Mouse (Mus musculus): ENCODE measurements around the gene Yars.

Gene Yars

DNA sequence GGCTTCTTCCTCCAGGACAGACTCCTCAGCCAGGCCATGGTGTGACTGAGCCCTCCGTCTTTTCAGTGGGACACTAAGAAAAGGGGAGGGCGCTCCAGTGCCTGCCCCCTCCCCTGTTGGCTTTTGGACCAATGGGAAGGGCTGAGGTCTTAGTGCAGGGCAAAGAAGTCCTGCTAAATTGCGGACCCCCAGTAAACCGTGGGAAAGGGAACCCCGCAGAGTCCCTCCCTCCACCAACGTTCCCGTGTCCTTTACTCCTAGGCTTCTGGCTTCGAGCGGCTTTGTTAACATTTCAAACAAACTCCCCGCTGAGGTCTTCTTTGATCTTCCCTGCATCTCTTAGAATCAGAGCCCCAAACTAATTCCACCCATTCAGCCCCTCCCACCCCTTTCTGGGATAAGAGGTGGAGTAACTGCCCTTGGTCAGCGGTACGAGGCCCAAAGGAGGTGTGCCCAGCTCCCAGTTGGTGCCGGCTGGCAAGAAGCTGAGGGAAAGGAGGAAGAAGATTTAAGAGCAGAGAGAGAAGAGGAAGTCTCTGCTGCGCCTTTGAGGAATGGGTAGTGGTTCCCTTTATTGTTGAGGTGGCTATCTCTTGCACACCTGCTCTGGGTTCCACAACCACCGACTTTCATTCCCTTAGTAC lies 62.0 kb downstream of the Yars start:
- no peak for DNase-seq (ENCODE audit: low read depth, low spot score)

DNA sequence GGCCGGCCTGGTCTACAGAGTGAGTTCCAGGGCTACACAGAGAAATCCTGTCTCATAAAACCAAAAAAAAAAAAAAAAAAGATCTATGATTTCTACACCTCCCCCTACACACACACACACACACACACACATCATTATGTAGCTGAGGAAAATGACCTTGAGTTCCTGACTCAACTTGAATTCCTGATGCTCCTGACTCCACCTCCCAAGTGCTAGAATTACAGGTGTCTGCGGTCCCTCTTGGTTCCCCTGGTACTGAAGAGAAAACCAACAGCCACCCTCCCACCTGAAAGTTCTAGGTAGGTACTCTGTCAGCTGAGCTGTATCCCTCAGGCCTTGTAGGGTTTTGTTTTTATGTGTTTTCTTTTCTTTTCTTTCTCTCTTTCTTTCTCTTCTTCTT lies 62.9 kb downstream of the Yars start:
- no peak for DNase-seq (ENCODE audit: low read depth, low spot score)

DNA sequence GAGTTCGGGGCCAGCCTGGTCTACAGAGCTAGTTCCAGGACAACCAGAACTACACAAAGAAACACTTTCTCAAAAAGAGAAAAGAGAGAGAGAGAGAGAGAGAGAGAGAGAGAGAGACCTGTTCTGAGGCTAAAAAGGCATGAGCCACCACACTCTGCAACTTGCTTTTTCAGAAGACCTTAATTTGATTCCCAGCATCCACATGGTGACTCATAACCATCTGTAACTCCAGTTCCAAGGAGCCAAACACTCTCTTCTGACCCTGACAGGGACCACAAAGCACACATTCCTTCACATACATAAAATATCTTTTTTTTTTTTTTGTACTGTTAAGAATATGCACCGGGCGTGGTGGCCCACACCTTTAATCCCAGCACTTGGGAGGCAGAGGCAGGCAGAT lies 65.0 kb downstream of the Yars start:
- no peak for DNase-seq (ENCODE audit: low read depth, low spot score)

DNA sequence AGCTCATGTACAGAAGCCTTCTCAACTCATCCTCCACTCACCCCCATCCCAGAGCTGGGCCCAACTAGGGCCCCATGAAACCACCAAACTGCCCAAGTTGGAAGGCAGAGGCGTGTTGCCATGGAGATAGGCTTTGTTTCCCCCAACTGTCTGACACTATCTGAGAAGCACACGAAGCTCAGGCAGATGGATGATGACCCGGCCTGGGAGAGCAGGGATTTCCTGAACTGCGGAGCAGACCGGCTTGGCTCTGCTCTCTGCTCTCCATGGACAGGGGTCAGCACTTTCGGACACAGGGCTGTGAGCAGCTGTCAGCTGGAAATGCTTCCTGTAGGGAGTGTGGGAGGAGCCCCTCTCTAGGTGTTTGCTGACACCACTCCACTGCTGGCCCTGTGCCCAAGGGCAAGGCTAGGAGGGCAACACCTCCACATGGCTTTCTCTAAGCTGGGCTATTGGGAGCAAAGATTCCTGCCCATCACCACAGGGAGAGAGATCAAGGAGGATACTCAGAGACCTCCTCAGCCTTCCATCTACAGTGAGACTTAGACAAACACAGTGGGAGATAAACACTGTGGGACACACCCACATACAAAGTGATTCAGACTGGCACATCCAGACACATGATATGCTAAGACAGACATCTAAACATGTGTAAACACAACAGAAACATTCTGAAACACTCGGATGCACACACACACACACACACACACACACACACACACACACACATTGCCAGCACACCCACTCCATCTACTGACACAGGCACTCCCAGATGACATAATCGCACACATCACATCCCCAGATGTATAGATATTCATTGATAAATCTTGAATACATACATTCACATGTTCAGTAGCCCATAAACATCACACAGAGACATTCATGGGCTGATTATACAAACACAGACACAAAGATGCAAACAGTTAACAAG lies 67.2 kb downstream of the Yars start:
- DNase-seq (ENCODE audit: low read depth, low spot score) = no peak

DNA sequence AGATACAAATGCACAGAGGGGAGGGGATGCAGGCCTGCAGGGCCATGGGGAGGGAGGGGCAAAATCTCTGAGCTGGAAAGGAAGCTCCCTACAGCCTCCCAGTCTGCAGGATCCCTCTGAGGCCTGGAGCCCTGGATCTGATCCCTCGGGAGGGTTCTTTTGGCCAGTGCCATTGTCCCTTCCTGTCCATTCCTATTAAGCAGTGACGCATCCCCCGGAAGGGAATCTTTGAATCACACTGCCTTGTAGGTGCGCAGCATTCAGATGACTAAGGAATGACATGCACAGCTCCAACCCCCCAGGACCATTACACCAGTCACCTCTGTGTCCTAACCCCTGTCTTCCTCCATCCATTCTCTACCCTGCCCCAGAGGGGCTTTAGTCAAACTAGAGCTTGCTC lies 69.5 kb downstream of the Yars start:
- DNase-seq (ENCODE audit: low read depth, low spot score) = no peak

DNA sequence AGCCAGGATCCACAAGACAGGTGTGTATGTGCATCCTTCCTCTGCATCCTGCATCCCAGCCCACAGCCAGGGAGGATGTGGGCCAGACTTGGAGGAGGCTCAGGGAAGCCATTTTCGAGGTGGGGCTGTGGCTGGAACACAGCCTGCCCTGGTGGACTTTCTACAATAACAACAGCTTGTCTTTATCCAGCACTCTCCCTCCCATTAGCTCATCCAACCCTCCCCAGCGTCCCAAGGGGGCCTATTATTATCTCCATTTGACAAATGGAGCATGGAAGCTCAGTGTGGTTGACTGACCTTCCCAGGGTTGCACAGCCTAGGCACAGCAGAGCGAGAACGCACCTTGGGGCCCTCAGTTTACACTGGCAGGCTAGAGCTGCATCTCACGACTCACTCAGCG lies 71.1 kb downstream of the Yars start:
- no peak for DNase-seq (ENCODE audit: low read depth, low spot score)

DNA sequence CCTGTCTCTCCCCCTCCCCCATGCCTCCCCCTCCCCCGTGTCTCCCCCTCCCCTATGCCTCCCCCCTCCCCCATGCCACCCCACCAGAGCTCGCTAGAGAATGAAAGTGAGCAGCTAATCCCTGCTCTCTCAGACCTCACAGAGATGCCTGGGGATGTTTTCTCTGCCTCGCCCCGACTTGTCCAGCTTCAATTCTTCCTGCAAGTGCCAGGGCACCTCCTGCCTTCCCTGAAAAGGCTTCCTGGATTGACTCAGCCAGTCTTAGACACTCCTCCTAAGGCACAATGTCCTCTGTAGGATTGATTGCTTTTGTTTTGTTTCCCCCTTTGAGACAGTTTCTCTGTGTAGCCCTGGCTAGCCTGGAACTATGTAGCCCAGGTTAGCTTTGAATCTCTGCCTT lies 71.6 kb downstream of the Yars start, which contains the start of gene C77080:
C77080 (minus strand) TSS at position 209 of the 400 bp plus-strand sequence.
- DNase-seq (ENCODE audit: low read depth, low spot score) = no peak

DNA sequence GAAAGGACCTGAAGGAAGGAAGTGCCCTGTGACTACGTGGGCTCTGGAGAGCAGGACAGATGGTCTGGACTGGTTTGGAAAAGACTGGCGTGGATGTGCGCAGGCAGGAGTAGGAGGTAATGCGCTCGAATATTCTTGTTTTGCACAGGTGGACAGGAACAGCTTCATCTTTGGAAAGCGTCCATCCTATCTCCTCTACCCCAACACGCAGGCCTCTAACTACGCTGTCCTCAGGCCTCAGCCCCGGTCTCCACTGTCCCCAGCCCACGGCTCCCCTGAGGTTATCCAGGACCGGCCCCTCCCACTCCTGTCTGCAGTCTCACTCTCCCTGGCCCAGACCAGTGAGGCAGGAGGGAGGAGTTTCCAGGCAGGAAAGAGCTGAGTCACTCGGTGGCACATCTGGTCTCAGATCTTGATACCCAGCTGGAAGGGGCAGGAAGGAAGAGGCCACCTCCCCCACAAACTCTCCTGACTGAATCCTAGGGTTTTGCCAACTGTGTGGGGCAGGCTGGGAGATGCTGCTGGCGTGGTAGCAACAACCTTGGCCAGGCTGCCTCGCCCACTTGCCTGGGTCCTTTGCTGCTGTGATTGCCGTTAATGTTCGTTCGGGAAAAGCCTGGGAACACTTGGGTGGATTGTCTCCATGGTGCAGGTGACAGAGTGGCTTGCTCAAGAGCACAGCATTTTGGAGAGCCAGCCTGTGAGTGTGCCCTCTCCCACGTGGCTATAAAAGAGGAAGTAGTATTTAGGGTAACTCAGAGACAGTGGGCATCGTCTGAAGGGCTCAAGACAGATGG lies 73.9 kb downstream of the Yars start:
- DNase-seq (ENCODE audit: low read depth, low spot score) = no peak

DNA sequence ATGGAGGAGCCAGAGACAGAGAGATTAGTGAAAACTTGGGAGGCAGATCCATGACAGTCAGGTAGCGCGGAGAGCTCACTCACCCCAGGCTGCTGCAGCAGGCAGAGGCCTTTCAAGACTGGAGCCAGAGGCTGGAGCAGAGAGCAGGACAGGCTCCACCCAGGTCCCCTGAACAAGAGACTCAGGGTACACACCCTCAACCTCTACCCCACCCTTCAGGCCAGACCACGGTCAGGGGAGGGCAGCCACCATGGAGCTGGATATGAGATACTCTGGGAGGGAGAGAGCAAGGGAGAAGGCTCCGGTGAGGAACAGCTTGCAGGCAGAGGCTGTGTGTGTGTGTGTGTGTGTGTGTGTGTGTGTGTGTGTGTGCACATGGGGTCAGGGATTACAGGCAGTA lies 76.6 kb downstream of the Yars start:
- DNase-seq (ENCODE audit: low read depth, low spot score) = no peak

DNA sequence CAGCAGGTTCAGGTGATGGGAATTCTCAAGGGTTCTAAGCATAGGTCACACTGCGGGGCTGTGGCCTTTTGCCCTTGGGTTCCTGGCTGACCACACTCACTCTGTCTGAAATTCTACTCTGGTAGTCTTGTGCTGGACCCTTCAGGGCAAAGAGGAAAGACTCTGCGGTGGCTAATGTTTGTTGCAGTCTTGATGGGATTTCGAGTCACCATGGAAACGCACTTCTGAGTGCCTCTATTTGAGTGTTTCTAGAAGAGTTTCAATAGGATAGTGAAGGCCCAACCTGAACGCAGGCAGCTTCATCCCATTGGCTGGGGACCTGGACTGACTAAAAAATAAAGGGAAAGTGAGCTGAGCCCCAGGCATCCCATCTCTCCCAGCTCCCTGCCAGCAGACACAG lies 77.3 kb downstream of the Yars start:
- DNase-seq (ENCODE audit: low read depth, low spot score) = no peak

DNA sequence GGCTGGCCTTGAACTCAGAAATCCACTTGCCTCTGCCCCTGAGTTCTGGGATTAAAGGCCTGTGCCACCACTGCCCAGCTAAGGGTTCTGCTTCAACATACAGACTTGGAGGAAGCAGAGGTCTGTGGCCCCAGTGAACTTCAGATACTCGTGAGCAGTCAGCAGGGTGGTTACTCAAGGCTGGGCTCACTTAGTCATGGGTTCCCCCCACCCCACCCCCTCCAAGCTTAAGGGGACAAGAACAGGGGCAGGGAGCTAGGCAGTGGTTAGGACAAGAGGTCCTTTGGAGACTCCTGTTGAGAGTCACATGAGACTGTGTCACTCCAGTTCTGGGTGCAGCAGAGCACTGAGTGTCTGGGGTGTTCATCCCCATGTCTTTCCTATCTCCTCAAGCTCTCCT lies 79.1 kb downstream of the Yars start:
- DNase-seq (ENCODE audit: low read depth, low spot score) = no peak
